Mouse (Mus musculus): ENCODE data around the gene Fgfr2. TPM values are rescaled to one million over a fixed set of nuclear protein-coding genes. Genes with fewer than 3 reads are reported as not detected.

Fgfr2 gene
- polyA plus RNA-seq, 1 experiment: 52.3 TPM

DNA sequence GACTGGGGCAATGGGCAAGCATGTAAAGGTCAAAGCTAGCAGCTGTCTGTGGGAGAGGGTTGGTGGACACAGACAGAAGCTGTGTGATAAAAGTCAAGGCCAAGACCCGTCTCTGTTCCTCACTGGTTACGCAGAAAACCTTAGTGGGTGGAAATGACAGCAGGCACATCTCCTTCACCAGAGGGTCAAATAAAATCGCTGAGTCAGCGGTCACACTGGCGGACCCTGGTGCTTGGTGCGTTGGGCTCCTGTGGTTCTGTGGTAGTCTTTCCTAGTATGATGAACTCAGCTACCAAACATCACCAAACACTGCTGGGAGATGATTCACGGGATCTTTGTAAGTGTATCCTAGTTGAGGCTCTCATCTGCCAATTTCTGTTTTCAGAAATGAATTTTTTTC is 2493.2 kb downstream of the Fgfr2 start:
- DNase-seq (ENCODE audit: low read depth): no peak
- TF ChIP-seq POLR2A (IDR thresholded peaks at IDR 0.05; ENCODE audit: borderline replicate concordance, extremely low read depth, insufficient read depth, insufficient read length, poor library complexity, severe bottlenecking): no peak
- TF ChIP-seq CTCF (IDR thresholded peaks at IDR 0.05; ENCODE audit: borderline replicate concordance, extremely low read depth, insufficient read depth, insufficient read length): no peak

DNA sequence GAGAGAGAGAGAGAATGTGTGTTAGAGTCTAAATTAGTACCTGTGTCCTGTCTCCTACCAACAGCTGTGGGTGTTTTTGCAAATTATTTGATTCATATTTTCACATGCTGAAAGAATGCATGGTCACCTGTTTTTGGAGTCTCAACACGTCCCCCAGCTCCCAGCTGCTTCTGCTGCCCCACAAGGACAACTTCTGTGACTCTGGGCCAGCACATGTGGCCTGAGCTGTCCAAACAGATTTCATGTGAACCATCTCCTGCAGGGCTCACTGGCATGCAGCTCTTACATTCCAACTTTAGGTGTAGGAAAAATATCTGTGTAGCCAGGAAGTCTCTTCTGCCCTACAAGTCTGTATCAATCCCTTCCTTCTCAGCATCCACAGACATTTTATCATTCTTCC is 2494.5 kb downstream of the Fgfr2 start:
- DNase-seq (ENCODE audit: low read depth): no peak
- TF ChIP-seq CTCF (IDR thresholded peaks at IDR 0.05; ENCODE audit: borderline replicate concordance, extremely low read depth, insufficient read depth, insufficient read length) (no peak), POLR2A (IDR thresholded peaks at IDR 0.05; ENCODE audit: borderline replicate concordance, extremely low read depth, insufficient read depth, insufficient read length, poor library complexity, severe bottlenecking) (no peak)

DNA sequence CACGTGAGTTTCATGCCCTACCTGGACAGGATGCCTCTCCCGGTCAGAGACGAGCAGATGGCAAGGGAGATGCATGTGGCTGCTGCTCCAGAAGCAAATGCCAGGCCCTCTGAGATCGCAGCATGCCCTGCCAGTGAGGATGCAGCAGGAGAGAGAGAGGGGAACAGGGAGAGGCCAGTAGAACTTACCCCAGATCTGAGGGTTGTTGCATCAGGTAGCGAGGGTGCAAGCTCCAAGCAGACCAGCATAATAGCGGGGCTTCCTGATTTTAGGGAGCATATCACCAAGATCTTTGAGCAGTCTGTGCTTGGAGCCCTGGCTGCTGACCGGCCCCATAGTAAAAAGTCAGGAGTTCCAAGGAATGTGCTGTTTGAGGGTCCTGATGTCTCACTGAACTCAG is 2497.8 kb downstream of the Fgfr2 start:
- TF ChIP-seq CTCF (IDR thresholded peaks at IDR 0.05; ENCODE audit: borderline replicate concordance, extremely low read depth, insufficient read depth, insufficient read length): no peak
- TF ChIP-seq POLR2A (IDR thresholded peaks at IDR 0.05; ENCODE audit: borderline replicate concordance, extremely low read depth, insufficient read depth, insufficient read length, poor library complexity, severe bottlenecking): no peak

DNA sequence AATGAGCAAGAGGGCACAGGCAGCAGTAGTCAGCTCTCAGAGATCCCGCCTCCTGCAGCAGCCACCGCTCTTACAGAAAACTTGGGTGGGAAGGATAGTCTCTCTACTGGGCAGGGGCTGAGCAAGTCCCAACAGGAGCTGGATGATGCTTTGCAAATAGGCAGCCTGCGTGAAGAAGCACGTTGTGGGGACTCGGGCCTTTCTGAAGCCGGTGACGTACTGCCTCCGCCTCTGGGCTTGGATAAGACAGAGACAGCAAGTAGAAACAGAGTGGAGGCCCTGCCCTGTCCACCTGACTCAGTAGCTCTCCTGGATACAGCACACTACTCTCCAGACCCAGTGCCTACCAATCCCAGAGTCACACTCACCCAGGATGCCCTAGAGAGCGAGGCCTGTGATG is 2498.9 kb downstream of the Fgfr2 start:
- TF ChIP-seq CTCF (IDR thresholded peaks at IDR 0.05; ENCODE audit: borderline replicate concordance, extremely low read depth, insufficient read depth, insufficient read length): no peak
- TF ChIP-seq POLR2A (IDR thresholded peaks at IDR 0.05; ENCODE audit: borderline replicate concordance, extremely low read depth, insufficient read depth, insufficient read length, poor library complexity, severe bottlenecking): no peak
- DNase-seq (ENCODE audit: low read depth): no peak

More for the DNA sequence above, 2497.8 kb downstream of the Fgfr2 start:
- no peak for DNase-seq (ENCODE audit: low read depth)

DNA sequence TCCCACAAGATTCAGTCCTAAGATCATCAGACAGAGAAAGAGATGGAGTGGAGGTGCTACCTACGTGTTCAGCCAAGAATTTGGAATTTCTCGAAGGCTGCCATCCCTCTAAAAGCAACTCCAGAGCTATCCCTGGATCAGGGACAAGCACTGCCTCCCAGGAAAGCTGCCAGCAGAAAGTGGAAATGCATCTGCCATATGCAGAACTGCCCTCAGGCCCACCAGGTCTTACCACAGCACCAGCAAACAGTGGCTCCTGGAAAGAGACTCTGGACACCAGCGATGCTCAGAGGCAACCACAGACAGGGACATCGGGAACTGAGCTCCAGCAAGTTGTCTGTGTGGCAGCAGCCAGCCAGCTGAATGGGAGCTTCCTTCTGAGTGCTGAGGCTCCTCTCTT is 2500.8 kb downstream of the Fgfr2 start:
- TF ChIP-seq POLR2A (IDR thresholded peaks at IDR 0.05; ENCODE audit: borderline replicate concordance, extremely low read depth, insufficient read depth, insufficient read length, poor library complexity, severe bottlenecking) (no peak), CTCF (IDR thresholded peaks at IDR 0.05; ENCODE audit: borderline replicate concordance, extremely low read depth, insufficient read depth, insufficient read length) (no peak)
- DNase-seq (ENCODE audit: low read depth): no peak

DNA sequence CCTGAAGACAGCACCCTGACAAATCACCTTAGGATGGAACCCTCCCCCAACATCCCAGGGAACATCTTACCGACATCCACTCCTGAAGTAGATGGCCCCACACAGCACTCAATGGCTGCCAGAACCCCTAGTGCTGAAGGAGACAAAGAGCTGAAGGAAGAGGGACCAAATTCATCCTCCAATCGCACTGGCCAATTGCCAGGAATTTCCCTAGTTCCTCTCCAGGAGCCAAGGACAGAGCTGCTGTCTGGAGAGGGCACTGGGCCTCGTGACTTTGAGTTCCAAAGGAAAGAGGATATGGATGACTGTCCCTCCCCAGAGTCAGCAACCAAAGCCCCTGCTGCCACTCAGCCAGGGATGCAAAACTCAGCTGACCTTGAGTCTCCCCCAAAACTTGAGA is 2501.2 kb downstream of the Fgfr2 start:
- DNase-seq (ENCODE audit: low read depth): no peak
- TF ChIP-seq POLR2A (IDR thresholded peaks at IDR 0.05; ENCODE audit: borderline replicate concordance, extremely low read depth, insufficient read depth, insufficient read length, poor library complexity, severe bottlenecking) (no peak), CTCF (IDR thresholded peaks at IDR 0.05; ENCODE audit: borderline replicate concordance, extremely low read depth, insufficient read depth, insufficient read length) (no peak)

DNA sequence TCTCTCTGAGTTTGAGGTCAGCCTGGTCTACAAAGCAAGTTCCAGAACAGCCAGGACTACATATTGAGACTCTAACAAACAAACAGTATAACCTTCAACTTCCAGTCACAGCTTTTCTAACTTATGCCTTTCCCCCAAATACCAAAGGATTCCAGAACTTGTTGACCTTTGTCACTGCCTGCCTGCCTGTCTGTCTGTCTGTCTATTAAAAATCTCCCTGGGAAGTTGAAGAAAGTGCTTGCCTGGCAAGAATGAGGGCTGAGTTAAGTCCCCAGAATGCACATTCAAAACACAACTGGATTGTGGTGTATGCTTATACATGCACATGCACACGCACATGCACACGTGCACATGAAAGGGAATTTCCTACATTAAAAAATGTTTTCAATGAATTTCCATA is 2502.1 kb downstream of the Fgfr2 start:
- TF ChIP-seq CTCF (IDR thresholded peaks at IDR 0.05; ENCODE audit: borderline replicate concordance, extremely low read depth, insufficient read depth, insufficient read length): no peak
- DNase-seq (ENCODE audit: low read depth): no peak

DNA sequence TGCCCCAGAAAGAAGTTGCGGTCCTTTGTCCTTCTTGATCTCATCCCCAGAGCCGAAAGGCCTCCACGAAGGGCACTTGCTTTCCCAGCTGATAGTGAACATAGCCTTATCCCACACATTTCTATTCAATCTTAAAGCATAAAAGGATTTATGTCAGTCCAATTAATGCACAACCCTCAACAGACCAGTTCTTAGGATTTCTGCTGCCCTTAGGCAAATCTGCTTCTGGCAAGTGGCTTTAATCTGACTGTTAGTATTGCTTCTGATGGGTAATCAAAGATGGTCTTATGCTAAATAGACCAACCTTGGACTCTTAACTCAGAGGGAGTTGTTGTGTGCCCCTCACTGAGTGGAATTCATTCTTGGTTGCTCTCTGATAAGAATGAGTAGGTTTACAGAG is 2505.6 kb downstream of the Fgfr2 start:
- no peak for TF ChIP-seq POLR2A (IDR thresholded peaks at IDR 0.05; ENCODE audit: borderline replicate concordance, extremely low read depth, insufficient read depth, insufficient read length, poor library complexity, severe bottlenecking)
- TF ChIP-seq CTCF (IDR thresholded peaks at IDR 0.05; ENCODE audit: borderline replicate concordance, extremely low read depth, insufficient read depth, insufficient read length): no peak
- peak; percentile 45 for DNase-seq (ENCODE audit: low read depth)

DNA sequence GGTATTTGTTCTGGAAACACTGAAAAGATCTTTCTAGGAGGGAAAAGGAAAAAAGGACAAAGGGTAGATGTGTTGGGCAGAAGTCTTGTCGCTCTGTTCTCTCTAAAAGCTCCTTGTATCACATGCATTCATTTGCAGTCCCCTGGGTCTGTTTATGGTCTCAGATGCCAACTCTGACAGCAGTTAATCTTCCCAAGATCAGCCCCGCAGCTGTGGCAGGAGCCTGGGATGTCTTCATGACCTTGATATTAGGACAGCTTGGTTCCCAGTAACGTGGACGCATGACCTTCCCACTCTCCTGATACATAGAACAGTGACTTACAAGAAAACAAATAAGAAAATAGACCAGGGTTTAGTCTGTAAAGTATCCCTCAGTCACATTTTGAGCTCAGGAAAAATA is 2509.2 kb downstream of the Fgfr2 start:
- TF ChIP-seq POLR2A (IDR thresholded peaks at IDR 0.05; ENCODE audit: borderline replicate concordance, extremely low read depth, insufficient read depth, insufficient read length, poor library complexity, severe bottlenecking): no peak
- TF ChIP-seq CTCF (IDR thresholded peaks at IDR 0.05; ENCODE audit: borderline replicate concordance, extremely low read depth, insufficient read depth, insufficient read length): no peak
- no peak for DNase-seq (ENCODE audit: low read depth)

DNA sequence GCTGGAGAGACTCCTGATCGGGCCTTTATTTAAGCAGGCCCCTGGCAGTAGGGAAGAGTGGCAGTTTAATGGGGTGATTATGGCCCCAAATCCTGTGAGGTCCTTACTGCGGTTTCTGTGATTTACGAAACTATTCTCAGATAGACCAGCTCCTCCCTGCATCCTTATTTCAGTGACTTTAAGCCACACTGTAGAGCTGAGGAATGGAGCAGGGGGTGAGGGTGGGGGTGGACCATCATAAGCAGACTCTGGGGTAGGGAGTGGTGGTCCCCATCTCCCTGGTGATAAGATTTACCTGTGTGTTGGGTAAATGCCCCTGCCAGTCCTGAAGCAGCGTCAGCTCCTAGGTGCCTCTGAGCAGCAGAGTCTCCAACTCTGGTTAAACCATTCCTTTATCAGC is 2516.2 kb downstream of the Fgfr2 start:
- no peak for DNase-seq (ENCODE audit: low read depth)
- TF ChIP-seq POLR2A (IDR thresholded peaks at IDR 0.05; ENCODE audit: borderline replicate concordance, extremely low read depth, insufficient read depth, insufficient read length, poor library complexity, severe bottlenecking): no peak
- TF ChIP-seq CTCF (IDR thresholded peaks at IDR 0.05; ENCODE audit: borderline replicate concordance, extremely low read depth, insufficient read depth, insufficient read length): no peak

DNA sequence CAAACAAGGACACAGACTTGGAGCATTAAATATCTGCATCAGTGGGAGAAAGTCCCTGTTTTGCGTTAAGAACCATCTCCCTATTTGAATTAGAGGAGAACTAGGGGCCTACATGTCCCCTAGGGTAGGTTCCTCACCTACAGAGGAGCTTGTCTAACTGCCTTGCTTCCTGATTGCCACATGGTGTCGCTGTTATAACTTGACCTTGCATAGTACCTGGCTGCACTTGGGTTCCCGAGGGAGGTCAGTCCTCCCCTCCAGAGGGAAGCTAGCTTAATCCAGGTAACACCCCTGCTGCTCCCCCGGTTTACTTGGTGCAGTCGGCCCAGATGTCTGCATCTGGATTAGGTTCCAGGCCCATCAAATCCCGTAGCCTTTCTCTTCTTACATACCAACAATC is 2518.0 kb downstream of the Fgfr2 start:
- no peak for DNase-seq (ENCODE audit: low read depth)
- TF ChIP-seq CTCF (IDR thresholded peaks at IDR 0.05; ENCODE audit: borderline replicate concordance, extremely low read depth, insufficient read depth, insufficient read length): peak; percentile 51; the same call in 1 of the 2 replicates
- no peak for TF ChIP-seq POLR2A (IDR thresholded peaks at IDR 0.05; ENCODE audit: borderline replicate concordance, extremely low read depth, insufficient read depth, insufficient read length, poor library complexity, severe bottlenecking)

DNA sequence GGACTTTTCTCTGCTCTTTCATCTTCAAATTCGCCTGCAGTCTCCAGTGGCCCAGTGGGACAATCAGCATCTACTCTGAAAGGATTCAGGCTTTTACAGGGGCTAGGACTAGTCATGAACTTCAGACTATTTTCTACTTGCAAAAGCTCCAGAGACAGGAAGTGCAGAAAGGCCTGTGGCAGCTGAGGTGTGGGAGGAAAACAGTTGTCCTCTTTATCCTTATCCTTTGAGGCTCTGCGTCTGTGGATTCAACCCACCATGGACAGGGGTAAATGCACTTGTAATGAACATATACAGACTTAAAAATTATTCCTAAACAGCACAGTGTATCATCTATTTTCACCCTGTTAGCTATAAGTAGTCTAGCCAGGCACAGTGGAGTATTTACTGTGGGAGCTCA is 2518.8 kb downstream of the Fgfr2 start:
- TF ChIP-seq CTCF (IDR thresholded peaks at IDR 0.05; ENCODE audit: borderline replicate concordance, extremely low read depth, insufficient read depth, insufficient read length) (no peak), POLR2A (IDR thresholded peaks at IDR 0.05; ENCODE audit: borderline replicate concordance, extremely low read depth, insufficient read depth, insufficient read length, poor library complexity, severe bottlenecking) (no peak)
- DNase-seq (ENCODE audit: low read depth): no peak

DNA sequence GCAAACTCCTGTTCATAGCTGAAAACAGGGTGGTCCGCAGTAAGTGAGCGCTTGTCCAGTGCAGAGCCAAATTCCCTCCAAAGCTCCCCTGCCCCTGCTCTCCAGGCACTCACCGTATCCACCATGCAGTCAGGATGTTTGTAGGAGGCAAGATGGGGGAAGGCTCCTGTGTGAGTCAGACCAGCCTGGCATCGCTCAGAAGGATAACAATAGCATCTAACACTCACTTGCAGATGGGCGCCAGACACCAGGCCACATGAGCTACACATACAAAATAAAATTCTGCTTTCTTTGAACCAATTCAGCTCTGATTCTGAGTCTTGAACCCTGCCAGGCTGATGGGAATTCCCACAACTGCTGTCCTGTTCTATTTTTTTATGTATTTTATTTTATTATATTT is 2519.6 kb downstream of the Fgfr2 start:
- no peak for TF ChIP-seq CTCF (IDR thresholded peaks at IDR 0.05; ENCODE audit: borderline replicate concordance, extremely low read depth, insufficient read depth, insufficient read length)
- DNase-seq (ENCODE audit: low read depth): no peak

Data from brain, embryonic 14.5 days (tissue).